Mouse (Mus musculus) hindbrain, postnatal 0 days (tissue): ENCODE measurements around the gene Kif3b. TPM values are rescaled to one million over a fixed set of nuclear protein-coding genes. Genes with fewer than 3 reads are reported as not detected.

ENCODE experiments used
- ATAC-seq: fragments of 200-750 bp; cut with Nextera tagmentation; 2 replicates; pipeline ENCODE4 v1.8.0; 2017; ENCODE audit warnings: mild to moderate bottlenecking, moderate TSS enrichment, moderate library complexity
- DNase-seq: peaks from one replicate; pipeline ENCODE4 v3.0.0-alpha.2; 2015; ENCODE audit warnings: low spot score
- H3K27ac ChIP-seq: fragments of 300-500 bp; sonication (generic); 2 replicates; pipeline ENCODE4 v1.5.1; 2014; ENCODE audit warnings: mild to moderate bottlenecking
- H3K27me3 ChIP-seq: fragments of 300-500 bp; sonication (generic); 2 replicates; pipeline ENCODE4 v1.6.1; 2014; ENCODE audit warnings: low read length, mixed read lengths; ENCODE audit not compliant: insufficient read depth
- H3K36me3 ChIP-seq: fragments of 300-500 bp; sonication (generic); 2 replicates; pipeline ENCODE4 v1.6.1; 2014; ENCODE audit warnings: low read length, mixed read lengths; ENCODE audit not compliant: insufficient read depth
- H3K4me1 ChIP-seq: fragments of 300-500 bp; sonication (generic); 2 replicates; pipeline ENCODE4 v1.6.1; 2014; ENCODE audit warnings: antibody characterized with exemption, low read length, mixed read lengths; ENCODE audit not compliant: insufficient read depth
- H3K4me2 ChIP-seq: fragments of 300-500 bp; sonication (generic); 2 replicates; pipeline ENCODE4 v1.6.1; 2014; ENCODE audit warnings: low read depth, mild to moderate bottlenecking, low read length, moderate library complexity, mixed read lengths
- H3K4me3 ChIP-seq: fragments of 300-500 bp; sonication (generic); 2 replicates; pipeline ENCODE4 v1.5.1; 2014; ENCODE audit warnings: low read length
- H3K9ac ChIP-seq: fragments of 300-500 bp; sonication (generic); replicated peaks from 2 replicates; pipeline ENCODE4 v1.6.1; 2014; ENCODE audit warnings: mild to moderate bottlenecking, low read length, moderate library complexity, mixed read lengths
- H3K9me3 ChIP-seq: fragments of 300-500 bp; sonication (generic); 2 replicates; pipeline ENCODE4 v1.6.1; 2016; ENCODE audit warnings: low read length, mixed read lengths
- CTCF ChIP-seq: IDR thresholded peaks from 2 replicates; pipeline ENCODE4 v1.5.1; 2016; ENCODE audit warnings: antibody characterized with exemption, control low read depth, low read depth
- WGBS: fragments of 180-500 bp; shearing (Covaris S2); extraction: QIAGEN DNeasy Blood & Tissue Kit; methylation state at CpG from one replicate; pipeline ENCODE4 v1.1.7; 2014; 5-methylcytosine and 5-hydroxymethylcytosine counted together
- polyA plus RNA-seq: library from polyadenylated mRNA; unstranded; fragments of >200 nt; fragmentation: Nextera tagmentation; extraction: Ambion mirVana; gene quantifications from 2 replicates; pipeline ENCODE4 v1.2.1, GENCODE M21; 2015
- total RNA-seq: library from RNA; depleted of rRNA; stranded (reverse); fragments of >200 nt; gene quantifications from 2 replicates; pipeline ENCODE4 v1.2.3, GENCODE M21; 2014

Kif3b gene
- total and polyA plus RNA-seq, 2 experiments from 2014 or later: 17.6 to 38.1 TPM

- Histone ChIP-seq H3K9ac (no peak overlapping the region), H3K4me3 (no peak overlapping the region), H3K4me1 (no peaks in the 10 kb centered on the region; the same call in 1 of the 2 replicates), H3K9me3 (no peaks in the 10 kb centered on the region), H3K27ac (no peak overlapping the region), H3K36me3 (peaks cover 12% of the 10 kb centered on the region; the same call in 1 of the 2 replicates), H3K27me3 (no peaks in the 10 kb centered on the region), H3K4me2 (no peak overlapping the region)
- TF ChIP-seq CTCF: no peak
- WGBS: 88% methylated on average over 9 of the region's 9 CpGs
- DNase-seq (no peak), ATAC-seq (no peak)
Observed at GRCm38 (mm10) chr2:153312884-153313283, 21.7 kb downstream of the Kif3b start.

- no peak overlapping the region for H3K27ac ChIP-seq
- TF ChIP-seq CTCF: no peak
- no peak overlapping the region for H3K9ac ChIP-seq
- H3K36me3 ChIP-seq: peaks cover 42% of the 10 kb centered on the region
- no peaks in the 10 kb centered on the region for H3K27me3 ChIP-seq
- no peaks in the 10 kb centered on the region for H3K9me3 ChIP-seq
- no peak for DNase-seq
- no peak overlapping the region for H3K4me2 ChIP-seq
- WGBS: 90% methylated on average over 4 of the region's 4 CpGs
- no peak for ATAC-seq
- no peak overlapping the region for H3K4me3 ChIP-seq
- H3K4me1 ChIP-seq: no peaks in the 10 kb centered on the region
Observed at GRCm38 (mm10) chr2:153318408-153318807, 27.2 kb downstream of the Kif3b start.

- no peaks in the 10 kb centered on the region for H3K9me3 ChIP-seq
- ATAC-seq (no peak), DNase-seq (no peak)
- H3K36me3 ChIP-seq: peaks cover 49% of the 10 kb centered on the region
- no peaks in the 10 kb centered on the region for H3K27me3 ChIP-seq
- H3K4me2 ChIP-seq: no peak overlapping the region
- no peak overlapping the region for H3K4me3 ChIP-seq
- 0 out of 2 replicates have a peak overlapping the region, but pooled peaks have one; percentile 11 for H3K27ac ChIP-seq
- no peaks in the 10 kb centered on the region for H3K4me1 ChIP-seq
- TF ChIP-seq CTCF: no peak
- WGBS: 81% methylated on average over 8 of the region's 8 CpGs
- no peak overlapping the region for H3K9ac ChIP-seq
Observed at GRCm38 (mm10) chr2:153319036-153319643, 27.9 kb downstream of the Kif3b start.

GRCm38 (mm10) chr2:153325706-153326376 lies 34.6 kb downstream of the Kif3b start:
- WGBS: 89% methylated on average over 9 of the region's 9 CpGs
- H3K27ac ChIP-seq: no peak overlapping the region
- H3K36me3 ChIP-seq: peaks cover 58% of the 10 kb centered on the region
- H3K4me1 ChIP-seq: no peaks in the 10 kb centered on the region
- TF ChIP-seq CTCF: no peak
- no peak overlapping the region for H3K9ac ChIP-seq
- H3K4me2 ChIP-seq: no peak overlapping the region
- no peak overlapping the region for H3K4me3 ChIP-seq
- no peaks in the 10 kb centered on the region for H3K27me3 ChIP-seq
- ATAC-seq (no peak), DNase-seq (no peak)
- no peaks in the 10 kb centered on the region for H3K9me3 ChIP-seq

- 84% methylated on average over 5 of the region's 5 CpGs for whole genome bisulfite sequencing
- ATAC-seq: no peak
Observed at GRCm38 (mm10) chr2:153332271-153332670, 41.1 kb downstream of the Kif3b start.

GRCm38 (mm10) chr2:153332981-153333380 lies 41.8 kb downstream of the Kif3b start:
- H3K27ac ChIP-seq: no peak overlapping the region
- H3K4me2 ChIP-seq: no peak overlapping the region
- DNase-seq (no peak), ATAC-seq (no peak)
- H3K4me1 ChIP-seq: no peaks in the 10 kb centered on the region
- no peak for TF ChIP-seq CTCF
- H3K9me3 ChIP-seq: no peaks in the 10 kb centered on the region
- peaks cover 27% of the 10 kb centered on the region for H3K36me3 ChIP-seq
- H3K9ac ChIP-seq: no peak overlapping the region
- WGBS: 95% methylated on average over 3 of the region's 3 CpGs
- no peaks in the 10 kb centered on the region for H3K27me3 ChIP-seq
- H3K4me3 ChIP-seq: no peak overlapping the region

More at GRCm38 (mm10) chr2:153332271-153332670, 41.1 kb downstream of the Kif3b start:
- no peak overlapping the region for H3K27ac ChIP-seq
- no peak for DNase-seq
- no peaks in the 10 kb centered on the region for H3K4me1 ChIP-seq
- no peak for TF ChIP-seq CTCF
- H3K9ac ChIP-seq: no peak overlapping the region
- H3K9me3 ChIP-seq: no peaks in the 10 kb centered on the region
- H3K4me3 ChIP-seq: no peak overlapping the region
- H3K36me3 ChIP-seq: peaks cover 27% of the 10 kb centered on the region
- no peak overlapping the region for H3K4me2 ChIP-seq
- no peaks in the 10 kb centered on the region for H3K27me3 ChIP-seq

- no peak for ATAC-seq
- H3K9me3 ChIP-seq: no peaks in the 10 kb centered on the region
- no peak overlapping the region for H3K27ac ChIP-seq
- H3K4me1 ChIP-seq: no peaks in the 10 kb centered on the region
- no peak for DNase-seq
- TF ChIP-seq CTCF: no peak
- peaks cover 20% of the 10 kb centered on the region for H3K36me3 ChIP-seq
- H3K27me3 ChIP-seq: no peaks in the 10 kb centered on the region
- WGBS: 82% methylated on average over 6 of the region's 6 CpGs
- H3K4me2 ChIP-seq: no peak overlapping the region
- H3K4me3 ChIP-seq: no peak overlapping the region
- no peak overlapping the region for H3K9ac ChIP-seq
Observed at GRCm38 (mm10) chr2:153333822-153334232, 42.6 kb downstream of the Kif3b start.
